Mouse (Mus musculus) retina, postnatal 7 days (tissue): ENCODE data around the gene Ccdc121.
"Not testable (repeated sequence)": the region's sequence is repeated elsewhere in the genome, so short reads cannot be mapped to it uniquely, and the experiment has no call there.

Experiments used
- DNase-seq: peaks from one replicate; pipeline ENCODE4 v3.0.0-alpha.2; 2012; ENCODE audit warnings: low read depth, low spot score

The Ccdc121 gene

GRCm38 (mm10) chr1:181510855-181511254, 396 bp downstream of the Ccdc121 start:
- DNase-seq = not testable (repeated sequence)

DNA sequence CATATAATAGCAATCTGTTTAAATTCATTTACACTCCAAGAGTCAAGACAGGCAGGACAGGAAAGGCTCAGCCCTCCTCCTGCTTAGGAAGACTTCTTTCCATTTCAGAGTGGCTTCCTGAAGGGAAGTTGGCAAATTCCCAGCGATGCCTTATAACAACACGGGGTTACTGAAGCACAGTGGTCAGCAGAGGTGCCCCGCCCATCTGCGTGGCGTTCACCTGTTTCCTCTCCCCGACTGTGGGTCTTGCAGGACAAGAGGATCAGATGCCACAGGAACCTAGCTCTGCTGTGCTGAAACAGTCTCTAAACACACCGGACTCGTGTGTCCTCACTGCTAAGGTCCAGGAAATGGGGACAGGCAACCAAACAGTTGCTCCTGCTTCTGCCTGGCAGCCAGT, 5.9 kb downstream of the Ccdc121 start:
- DNase-seq = no peak

DNA sequence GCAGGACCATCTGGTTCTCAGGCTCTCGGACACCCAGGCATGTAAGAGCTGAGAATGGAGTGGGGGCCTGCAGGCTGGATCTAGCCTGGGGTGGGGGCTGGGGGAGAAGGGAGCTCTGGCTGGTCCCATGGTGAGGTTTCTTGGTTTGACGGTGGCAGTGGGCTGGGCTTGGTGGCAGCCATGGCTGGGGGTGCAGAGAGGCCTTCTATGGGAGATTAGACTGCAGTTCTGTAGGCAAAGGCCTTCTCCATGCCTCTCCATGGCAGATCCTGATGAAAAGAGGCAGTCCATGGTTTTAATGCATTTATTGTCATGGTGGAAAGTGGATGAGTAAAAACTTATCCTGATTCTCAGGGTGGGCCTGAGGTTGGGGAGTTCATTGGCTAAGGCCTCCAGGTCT, 7.8 kb downstream of the Ccdc121 start:
- no peak for DNase-seq

DNA sequence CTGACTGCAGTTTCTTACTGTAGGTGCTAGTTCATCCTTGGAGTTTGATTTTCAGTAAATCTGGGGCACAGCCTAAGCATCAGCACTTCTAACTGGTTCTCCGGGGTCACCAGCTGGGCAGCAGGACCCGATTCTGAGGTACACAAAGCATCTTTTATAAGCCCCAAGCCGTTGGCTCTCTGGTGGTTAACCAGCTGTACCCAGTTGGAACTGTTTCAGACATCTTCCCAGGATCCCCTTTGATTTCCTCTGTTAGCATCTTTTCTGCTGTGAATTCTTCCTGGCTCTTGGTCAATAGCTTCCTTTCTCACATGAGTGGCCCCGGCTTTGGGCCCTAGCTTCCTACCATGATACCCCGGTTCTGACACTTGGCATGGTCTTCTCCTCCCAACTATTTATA, 26.6 kb downstream of the Ccdc121 start:
- DNase-seq = no peak

GRCm38 (mm10) chr1:181476557-181476956, 34.7 kb downstream of the Ccdc121 start:
- no peak for DNase-seq

DNA sequence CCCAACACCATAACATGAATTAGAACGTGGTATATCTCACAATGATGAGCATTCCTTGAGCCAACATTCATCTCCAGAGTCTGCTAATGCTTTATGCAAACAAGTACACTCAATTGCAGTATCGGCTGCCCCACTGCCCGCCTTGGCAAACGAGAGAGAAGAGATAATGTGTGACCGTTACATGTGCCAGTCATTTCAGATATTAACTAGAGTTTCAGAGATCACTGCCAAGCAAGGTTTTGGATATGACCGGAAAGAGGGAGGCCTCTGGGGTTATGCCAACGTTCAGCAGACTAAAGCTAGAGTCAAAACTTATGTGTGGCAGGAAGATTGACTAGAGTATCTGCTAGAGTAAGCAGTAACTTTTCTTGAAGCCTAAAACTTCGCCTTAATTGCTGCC, 35.1 kb downstream of the Ccdc121 start:
- DNase-seq = no peak

DNA sequence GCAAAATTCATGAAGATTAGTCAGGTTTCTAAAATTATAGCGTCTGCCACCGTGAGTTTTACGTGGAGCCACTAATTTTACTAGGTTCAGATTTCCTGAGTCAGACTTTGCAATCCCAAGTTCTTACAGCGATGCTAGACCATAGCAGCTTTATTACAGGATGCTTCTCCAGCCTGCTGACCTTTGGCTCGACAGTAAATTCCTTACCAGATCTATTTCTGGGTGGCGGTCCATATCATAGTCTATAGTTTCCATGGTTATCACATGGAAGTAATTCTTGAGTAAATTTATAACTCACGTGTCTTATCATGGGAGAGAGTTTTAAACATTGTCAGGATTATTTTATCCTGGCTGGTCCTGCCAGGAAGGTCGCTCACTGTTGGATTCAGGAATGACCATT, 41.8 kb downstream of the Ccdc121 start:
- no peak for DNase-seq

DNA sequence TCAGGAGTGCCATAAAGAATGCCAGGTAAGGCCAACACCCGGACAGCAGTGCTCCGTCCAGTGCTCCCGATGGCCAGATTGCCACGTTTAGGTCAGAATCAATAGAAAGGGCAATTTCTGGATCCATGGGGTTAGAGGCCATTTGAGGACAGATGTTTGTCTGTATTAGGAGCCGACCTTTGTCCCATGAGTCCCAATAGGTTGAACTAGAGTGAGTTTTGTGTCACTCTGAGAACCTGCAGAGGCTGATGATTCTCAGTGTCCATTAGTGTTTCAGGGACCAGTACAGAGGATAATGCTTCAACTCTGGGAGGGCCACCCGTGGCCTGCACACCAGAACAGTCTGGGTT, 44.0 kb downstream of the Ccdc121 start:
- DNase-seq = no peak

DNA sequence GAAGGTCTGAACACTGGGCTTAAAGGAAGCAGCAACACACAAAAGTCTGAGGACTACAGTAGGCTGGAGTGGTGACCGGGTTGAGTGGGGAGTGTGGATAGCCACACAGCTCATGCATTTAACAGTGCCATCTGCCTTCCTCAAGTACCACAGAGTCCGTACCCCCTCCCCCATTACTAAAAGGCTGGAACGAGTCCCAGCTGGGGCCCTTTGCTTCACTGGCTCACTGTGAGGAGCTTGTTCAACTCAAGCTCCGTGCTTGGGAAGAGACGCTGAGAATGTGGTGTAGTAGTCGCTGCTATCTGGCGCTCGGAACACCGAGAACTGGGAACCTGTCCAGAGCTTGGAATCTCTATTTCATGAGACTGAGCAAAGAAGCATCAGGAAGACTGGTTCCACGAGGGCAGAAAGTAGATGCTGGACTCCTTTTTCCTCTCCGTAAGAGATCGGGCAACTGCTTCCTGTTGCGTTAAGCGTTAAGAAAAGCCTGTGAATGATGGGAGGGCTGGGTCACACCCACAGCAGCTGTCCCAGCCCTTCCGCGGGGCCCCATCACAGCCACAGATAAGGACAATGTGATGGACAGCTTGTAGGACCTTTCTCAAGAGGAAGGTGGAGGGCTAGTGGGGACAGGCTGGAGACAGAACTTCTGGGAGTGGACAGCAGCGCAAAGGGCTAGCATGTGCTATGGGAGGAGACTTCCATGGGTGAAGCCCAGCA, 44.5 kb downstream of the Ccdc121 start:
- DNase-seq = no peak

- DNase-seq = no peak
These were observed 45.2 kb downstream of the Ccdc121 start for GRCm38 (mm10) chr1:181466040-181466439.

- DNase-seq = no peak
These were observed 46.2 kb downstream of the Ccdc121 start for GRCm38 (mm10) chr1:181465027-181465426.

DNA sequence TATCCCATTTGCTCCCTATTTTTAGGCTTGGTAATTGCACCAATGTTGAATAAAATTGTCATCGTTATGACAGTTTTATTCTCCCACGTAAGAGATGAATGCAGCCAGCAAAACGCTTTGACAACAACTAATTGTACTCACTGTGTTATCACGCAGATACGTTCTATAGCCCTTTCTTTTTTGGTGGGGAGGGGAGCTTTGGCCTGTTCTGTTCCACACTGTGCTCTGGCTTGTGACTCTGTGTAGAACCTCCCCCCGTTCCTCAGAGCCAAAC, 48.4 kb downstream of the Ccdc121 start:
- no peak for DNase-seq

DNA sequence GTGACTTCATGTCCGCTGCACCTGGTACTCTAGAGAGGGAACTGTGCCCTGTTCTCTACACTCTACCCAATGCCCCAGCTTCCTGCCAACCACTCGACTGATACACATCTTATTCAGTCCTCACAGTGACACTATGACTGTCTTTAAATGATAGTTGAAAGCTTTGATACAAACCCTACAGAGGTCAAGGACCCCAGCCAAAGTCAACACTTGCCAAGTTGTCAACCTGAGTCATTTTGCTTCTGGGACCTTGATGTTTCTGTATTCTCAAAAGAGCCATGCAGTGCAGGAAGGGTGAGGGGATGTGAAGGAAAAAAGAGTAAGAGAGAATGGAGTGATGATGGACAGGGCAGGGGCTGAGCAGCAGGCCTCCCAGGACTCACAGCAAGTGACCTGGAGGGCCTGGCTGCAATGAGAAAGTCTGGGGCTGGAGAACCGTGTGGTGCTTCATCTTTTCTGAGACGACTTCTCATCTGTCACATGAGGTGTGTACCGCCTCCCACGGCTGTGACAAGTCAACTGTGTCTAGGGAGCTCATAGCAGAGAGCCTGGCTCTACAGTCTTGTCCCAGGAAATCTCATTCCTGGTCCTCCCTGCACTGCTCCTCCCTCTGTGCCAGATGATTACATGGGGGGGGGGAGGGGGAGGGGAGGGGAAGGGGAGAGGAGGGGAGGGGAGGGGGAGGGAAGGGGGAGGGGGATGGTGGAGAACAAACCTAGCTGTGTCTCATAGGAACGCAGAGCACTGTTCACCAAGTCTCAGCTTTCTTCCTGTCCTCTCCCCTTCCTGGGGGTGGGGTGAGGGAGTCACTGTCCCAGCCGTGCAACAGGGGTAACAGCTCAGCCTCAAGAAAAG, 49.0 kb downstream of the Ccdc121 start:
- DNase-seq = no peak

GRCm38 (mm10) chr1:181461484-181461883, 49.8 kb downstream of the Ccdc121 start:
- DNase-seq = no peak

DNA sequence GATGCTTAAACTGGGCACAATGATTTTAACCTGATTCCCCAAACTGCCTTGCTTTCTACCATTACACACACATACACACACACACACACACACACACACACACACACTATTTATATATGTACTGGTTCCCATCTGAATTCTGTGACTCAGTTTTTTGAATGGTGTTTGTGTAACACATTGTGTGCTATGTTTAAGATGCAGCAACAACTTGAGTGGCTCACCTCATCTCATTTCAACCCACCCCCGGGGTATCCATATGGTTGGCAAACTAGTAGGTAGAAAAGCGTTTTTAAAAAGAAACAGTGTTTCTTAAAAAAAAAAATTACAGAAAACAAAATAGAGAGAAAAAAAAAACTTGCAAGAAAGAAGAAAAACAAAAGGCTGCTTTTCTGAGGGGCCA, 51.0 kb downstream of the Ccdc121 start:
- DNase-seq = no peak
